Mouse (Mus musculus) stomach, postnatal 0 days (tissue): ENCODE measurements around the gene Ecel1.

Source experiments
- CTCF ChIP-seq: IDR thresholded peaks from 2 replicates; pipeline ENCODE4 v1.5.1; 2016; ENCODE audit warnings: antibody characterized with exemption, low read depth, mild to moderate bottlenecking, moderate library complexity
- EP300 ChIP-seq: optimal IDR thresholded peaks from 2 replicates; pipeline ENCODE3; 2016; ENCODE audit warnings: antibody characterized with exemption

- no peak for TF ChIP-seq CTCF
- no peak for TF ChIP-seq EP300
Measured at GRCm38 (mm10) chr1:87204465-87204864, 48.1 kb upstream of the Ecel1 start, which contains the start of gene Chrng.
